Mouse (Mus musculus) myocyte (in vitro differentiated cells): ENCODE results near the gene Il1rn.

ENCODE experiments used
- CEBPB ChIP-seq: IDR thresholded peaks from 2 replicates; pipeline ENCODE4 v1.6.1; 2011; ENCODE audit warnings: mild to moderate bottlenecking, moderate library complexity; ENCODE audit not compliant: poor library complexity, insufficient read depth, severe bottlenecking
- E2F4 ChIP-seq: IDR thresholded peaks from one replicate; pipeline ENCODE4 v1.6.1; 2011; ENCODE audit warnings: mild to moderate bottlenecking, control low read depth, moderate library complexity; ENCODE audit not compliant: insufficient read depth
- MYOG ChIP-seq, 3 experiments: IDR thresholded peaks; one replicate each; pipeline ENCODE4 v1.6.1; 2011; ENCODE audit warnings: control low read depth in 2 of 3, low read depth in 2 of 3, mild to moderate bottlenecking in 2 of 3; ENCODE audit not compliant: insufficient read length in 2 of 3, control insufficient read depth in 1 of 3, insufficient read depth in 1 of 3
- POLR2A ChIP-seq: IDR thresholded peaks from one replicate; pipeline ENCODE4 v1.6.1; 2011; ENCODE audit warnings: low read depth, mild to moderate bottlenecking, control low read depth, moderate library complexity; ENCODE audit not compliant: insufficient read length
- SRF ChIP-seq: IDR thresholded peaks from one replicate; pipeline ENCODE4 v1.6.1; 2011; ENCODE audit warnings: low read depth; ENCODE audit not compliant: control insufficient read depth, insufficient read length
- TCF12 ChIP-seq: IDR thresholded peaks from one replicate; pipeline ENCODE4 v1.6.1; 2011; ENCODE audit warnings: mild to moderate bottlenecking, control low read depth; ENCODE audit not compliant: poor library complexity, insufficient read depth, severe bottlenecking
- TCF3 ChIP-seq: IDR thresholded peaks from one replicate; pipeline ENCODE4 v1.6.1; 2011; ENCODE audit warnings: low read depth, control low read depth; ENCODE audit not compliant: insufficient read length

GRCm38 (mm10) chr2:24294616-24295015 is 42.0 kb upstream of the Il1rn start:
- TF ChIP-seq CEBPB: no peak
- no peak for TF ChIP-seq MYOG (IDR thresholded peaks at IDR 0.05; ENCODE audit: control insufficient read depth in 1 of 3, insufficient read depth in 1 of 3, insufficient read length in 2 of 3, low read depth in 2 of 3)
- no peak for TF ChIP-seq TCF12
- TF ChIP-seq TCF3: no peak
- no peak for TF ChIP-seq POLR2A
- no peak for TF ChIP-seq E2F4
- no peak for TF ChIP-seq SRF
